Mouse (Mus musculus) CH12F3 (cell line): ENCODE data around the gene Thrsp.
"Not testable (repeated sequence)": the region's sequence is repeated elsewhere in the genome, so short reads cannot be mapped to it uniquely, and the experiment has no call there.

ENCODE experiments used
- in situ Hi-C: fragments of 300-500 bp; cut with MboI; formaldehyde crosslinking; loops from 2 replicates; pipeline ENCODE4 v1.14.3; 2020; ENCODE audit warnings: low sequenced_read_pairs

Gene Thrsp

DNA sequence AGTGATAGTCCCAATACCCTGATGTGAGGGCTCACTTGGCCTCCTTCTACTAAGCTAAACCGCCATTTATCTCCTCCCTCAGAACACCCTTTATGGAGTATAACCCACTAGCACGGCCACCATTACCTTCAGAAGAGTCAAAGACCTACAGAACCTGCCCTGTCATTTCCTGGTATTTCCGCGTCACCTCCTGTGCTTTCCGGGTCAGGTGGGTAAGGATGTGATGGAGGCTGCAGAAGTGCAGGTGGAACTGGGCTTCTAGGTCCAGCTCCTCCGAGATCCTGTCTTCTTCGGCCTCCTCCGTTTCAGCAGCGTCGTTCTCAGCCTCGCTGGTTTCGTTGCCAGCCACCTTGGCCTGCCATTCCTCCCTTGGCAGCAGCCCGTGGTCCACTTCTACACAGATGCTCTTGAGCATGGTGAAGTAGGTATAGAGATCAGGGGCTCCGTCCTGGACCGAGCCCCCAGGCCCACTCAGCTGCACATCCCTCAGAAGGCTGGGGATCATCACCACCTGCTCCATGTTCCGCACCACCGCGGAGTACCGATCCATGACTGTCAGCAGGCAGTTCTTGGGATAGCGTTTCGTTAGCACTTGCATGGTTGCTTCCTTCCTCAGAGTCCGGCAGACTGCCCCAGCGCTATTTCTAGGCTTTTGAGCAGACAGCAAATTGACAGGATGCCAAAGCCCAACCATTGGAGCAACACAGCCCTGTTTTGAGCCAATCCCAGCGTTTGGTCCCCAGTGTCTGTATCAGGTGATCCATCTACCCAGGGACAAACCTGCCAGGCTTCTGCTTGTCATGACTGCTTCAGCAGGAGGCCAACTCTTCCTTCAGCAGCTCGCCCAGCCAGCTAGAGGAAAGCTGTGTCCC, at the start of gene Thrsp:
Gene Thrsp, minus strand, starts transcription at position 825 of the 872 bp plus-strand sequence.
- in situ Hi-C loops = no loop called here

- in situ Hi-C loops = no loop called here
Measured at GRCm38 (mm10) chr7:97455577-97455976, 38.0 kb upstream of the Thrsp start.

GRCm38 (mm10) chr7:97454795-97455194, 37.3 kb upstream of the Thrsp start:
- in situ Hi-C loops = no loop called here

DNA sequence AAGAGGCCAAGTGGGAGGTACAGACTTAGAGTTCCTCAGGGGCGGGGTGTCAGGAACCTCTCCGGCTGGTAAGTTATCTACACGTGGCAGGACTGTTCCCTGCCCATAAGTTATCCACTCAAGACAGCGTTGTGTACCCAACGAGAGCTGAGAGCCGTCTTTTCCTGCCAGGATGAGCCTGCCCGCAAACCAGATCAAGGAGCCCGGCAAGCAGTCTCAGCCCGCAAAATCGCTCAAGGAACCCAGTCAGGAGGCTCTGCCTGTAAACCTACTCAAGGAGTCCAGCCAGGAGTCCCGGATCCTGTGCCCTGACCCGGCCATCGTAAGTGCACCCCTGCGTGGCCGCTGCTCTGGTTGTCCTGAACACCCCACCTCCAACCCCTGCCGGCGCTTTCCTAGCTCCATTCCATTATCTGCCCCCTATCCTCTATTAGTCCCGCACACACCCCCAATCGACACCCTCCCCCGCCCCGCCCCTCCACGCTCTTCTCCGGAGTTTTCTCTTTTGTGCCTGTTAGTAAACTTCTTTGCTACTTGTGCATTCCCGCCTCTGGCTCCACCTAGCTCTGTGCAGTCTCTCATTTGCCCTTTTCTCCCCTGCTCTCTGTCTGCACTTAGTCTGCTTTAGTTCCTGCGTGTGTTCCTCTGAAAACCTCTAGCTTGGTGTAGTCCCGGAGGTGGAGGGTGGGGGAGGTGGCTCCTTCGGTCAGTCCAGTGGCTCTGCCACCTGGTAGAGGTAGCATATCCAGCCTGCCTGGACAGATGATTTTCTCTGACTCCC, 35.8 kb upstream of the Thrsp start:
- in situ Hi-C loops = no loop called here

- in situ Hi-C loops = no loop called here
Measured at GRCm38 (mm10) chr7:97452196-97452595, 34.7 kb upstream of the Thrsp start.

DNA sequence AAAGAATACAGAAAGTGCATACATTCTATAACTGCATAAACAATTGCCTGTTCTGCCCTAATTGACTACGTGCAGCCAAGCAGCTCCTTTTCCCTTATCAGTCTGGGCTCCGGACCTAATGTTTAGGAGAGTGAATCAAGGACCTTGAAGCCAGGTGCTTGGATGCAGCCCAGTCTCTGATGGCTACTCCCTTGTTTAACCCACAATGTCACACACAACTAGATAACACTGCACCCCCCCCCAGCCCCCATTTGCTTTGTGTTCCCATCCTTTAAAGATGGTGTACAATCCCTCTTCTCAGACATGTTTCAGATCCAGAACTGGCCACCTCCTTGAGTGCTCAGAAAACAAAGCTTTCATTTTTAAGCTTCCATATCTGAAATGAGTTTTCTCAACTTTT, 33.5 kb upstream of the Thrsp start, which contains the start of gene Kctd14:
Gene Kctd14, plus strand, starts transcription at position 301 of the 400 bp plus-strand sequence.
- in situ Hi-C loops = not testable (repeated sequence)

DNA sequence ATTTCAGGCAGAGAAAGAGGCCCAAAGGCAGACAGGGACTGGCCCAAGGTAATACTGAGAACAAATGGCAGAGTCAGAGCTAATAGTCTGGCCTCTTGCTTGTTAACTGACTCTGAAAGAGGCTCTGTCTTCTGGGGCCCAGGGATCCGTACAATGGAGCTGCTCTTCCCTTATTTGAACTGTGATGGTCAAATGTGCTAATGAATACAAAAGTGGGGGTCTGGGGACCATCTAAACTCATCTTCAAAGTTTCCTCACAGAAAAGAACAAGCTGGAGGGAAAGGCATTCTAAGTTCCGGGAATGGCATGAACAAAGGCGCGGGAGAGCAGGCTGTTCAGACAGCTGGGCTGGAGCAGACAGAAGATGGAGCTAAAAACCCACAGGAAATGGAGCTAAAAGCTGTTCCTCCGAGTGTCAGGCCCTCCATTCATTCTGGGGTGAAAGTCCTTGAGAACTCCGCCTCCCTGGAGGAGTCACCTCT, 29.6 kb upstream of the Thrsp start:
- in situ Hi-C loops = no loop called here

DNA sequence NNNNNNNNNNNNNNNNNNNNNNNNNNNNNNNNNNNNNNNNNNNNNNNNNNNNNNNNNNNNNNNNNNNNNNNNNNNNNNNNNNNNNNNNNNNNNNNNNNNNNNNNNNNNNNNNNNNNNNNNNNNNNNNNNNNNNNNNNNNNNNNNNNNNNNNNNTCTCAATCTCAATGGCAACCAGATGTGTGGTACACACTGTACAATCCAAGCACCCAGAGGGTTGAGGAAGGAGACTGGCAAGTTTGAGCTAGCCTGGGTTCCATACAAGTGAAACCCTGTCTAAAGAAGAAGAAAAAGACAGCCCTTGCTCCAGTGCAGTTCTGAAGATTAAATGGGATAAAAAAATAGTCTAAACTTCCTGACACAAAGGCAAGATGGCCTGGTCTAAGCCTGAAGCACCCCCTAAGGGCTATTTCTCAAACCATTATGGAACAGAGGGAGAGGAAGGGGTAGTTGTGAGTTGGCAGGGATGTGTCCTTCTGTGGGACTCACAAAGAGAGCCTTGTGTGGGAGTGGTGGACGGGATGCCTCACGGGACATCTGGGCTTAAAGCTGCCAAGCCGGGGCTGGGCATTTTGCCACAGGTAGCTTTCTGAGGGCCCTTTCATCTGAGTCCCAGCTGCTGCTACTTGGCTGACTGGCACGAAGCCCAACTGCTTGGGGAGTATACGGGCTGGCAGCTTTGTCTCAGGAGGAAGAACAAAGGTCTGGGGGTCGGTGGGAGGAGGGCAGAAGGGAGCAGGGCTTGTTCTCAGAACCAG, 28.8 kb upstream of the Thrsp start:
- in situ Hi-C loops = no loop called here

- in situ Hi-C loops = no loop called here
Measured at GRCm38 (mm10) chr7:97438986-97439385, 21.5 kb upstream of the Thrsp start.

DNA sequence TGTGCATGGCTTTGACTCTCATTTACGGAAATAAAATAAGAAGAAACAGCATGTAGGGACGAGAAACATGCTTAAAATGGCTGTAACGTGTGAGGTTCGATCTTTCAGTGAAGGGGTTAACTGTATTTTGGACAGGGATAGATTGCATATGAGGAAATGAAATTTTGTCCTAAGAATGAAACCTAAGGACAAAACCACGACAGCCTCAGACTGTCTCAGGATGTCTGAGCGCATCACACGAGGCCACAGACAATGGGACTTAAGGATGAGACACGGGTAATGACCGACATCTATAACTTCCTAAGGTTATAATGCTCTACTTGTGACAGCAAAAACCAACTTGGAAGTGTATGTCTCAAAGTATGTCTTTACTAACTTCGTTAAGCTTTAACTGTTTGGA, 17.0 kb upstream of the Thrsp start:
- in situ Hi-C loops = no loop called here

GRCm38 (mm10) chr7:97433517-97433916, 16.0 kb upstream of the Thrsp start:
- in situ Hi-C loops = not testable (repeated sequence)

DNA sequence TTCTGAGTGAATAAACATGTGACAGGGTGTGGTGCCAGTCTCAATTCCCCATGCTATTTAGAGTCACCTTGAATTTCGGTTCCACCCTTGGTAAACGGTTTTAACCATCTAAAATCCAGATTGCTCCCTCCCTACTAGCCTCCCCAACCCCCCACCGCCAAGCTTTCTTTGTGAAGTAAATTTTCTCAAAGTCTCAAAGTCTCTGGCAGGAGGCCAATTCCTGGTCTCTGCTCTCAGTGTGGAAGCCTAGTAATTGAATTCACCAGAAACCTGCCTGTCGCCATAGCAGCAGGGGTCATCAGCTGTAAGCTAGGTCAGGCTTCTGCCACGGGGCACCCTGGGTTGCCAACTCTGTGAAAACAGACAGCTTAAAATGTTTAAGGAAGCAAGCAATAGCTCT, 12.2 kb upstream of the Thrsp start:
- in situ Hi-C loops = no loop called here

DNA sequence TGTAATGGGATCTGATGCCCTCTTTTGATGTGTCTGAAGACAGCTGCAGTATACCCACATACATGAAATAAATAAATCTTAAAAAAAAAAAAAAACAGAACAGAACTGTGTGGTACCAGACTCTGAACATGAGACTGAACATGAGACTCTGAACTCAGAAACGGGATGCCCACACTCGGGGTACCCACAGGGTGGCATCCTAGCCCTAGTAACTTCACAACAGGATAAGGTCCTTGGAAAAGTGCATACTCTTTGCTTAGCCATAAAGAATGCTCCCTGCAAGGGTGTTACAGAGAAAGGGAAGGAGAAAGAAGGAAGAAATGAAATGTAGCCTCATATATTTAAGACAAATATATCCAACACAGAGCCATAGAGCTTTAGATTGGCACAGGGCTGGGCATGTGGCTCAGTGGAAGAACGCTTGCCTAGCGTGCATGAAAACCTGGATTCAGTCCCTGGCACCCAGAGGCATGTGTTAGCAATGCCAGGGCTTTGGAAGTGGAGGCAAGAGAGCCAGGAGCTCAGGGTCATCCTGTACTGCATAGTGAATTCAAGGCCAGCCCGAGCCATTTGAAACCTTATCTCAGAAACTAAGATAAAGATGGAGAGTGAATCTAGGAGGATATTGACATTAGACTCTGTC, 10.4 kb upstream of the Thrsp start:
- in situ Hi-C loops = no loop called here

DNA sequence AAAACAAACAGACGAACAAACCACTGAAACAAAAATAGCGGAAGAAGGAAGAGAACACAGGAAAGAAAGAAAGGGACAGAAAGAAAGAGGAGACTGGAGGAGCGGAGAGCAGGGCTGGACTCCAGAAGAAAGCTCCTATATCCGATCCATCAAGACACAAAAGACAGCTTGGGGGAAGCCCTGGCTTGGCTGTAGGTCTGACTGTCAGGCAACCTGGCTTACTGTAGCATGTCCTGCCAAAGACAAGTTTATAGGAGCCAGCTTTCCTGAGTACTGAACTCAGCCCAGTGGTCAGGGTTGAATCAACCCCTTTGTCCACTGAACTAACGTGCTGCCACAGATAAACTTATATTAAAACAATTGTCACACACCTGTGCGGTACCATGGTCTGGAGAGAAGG, 9.8 kb upstream of the Thrsp start:
- in situ Hi-C loops = no loop called here

- in situ Hi-C loops = no loop called here
Measured at GRCm38 (mm10) chr7:97426566-97426965, 9.0 kb upstream of the Thrsp start.

- in situ Hi-C loops = no loop called here
Measured at GRCm38 (mm10) chr7:97424621-97425245, 7.2 kb upstream of the Thrsp start.

DNA sequence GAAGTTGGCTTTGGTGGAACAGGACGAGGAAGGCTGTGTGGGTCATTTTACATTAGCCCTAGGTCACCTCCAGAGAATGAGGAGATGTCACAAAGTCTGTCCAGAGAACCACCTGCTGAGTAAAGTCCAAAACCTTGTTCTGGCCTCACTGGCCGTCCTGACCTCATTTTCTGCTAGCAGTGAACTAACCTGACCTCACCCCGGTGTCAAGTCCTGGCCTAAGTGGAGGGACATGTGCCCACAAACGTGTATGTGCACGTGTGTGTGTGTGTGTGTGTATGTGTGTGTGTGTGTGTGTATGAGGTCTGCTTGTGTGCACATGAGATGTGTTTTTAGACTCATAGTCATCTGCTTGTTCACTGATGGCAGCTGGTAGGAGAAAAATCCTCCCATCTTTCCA, 6.2 kb upstream of the Thrsp start:
- in situ Hi-C loops = no loop called here

DNA sequence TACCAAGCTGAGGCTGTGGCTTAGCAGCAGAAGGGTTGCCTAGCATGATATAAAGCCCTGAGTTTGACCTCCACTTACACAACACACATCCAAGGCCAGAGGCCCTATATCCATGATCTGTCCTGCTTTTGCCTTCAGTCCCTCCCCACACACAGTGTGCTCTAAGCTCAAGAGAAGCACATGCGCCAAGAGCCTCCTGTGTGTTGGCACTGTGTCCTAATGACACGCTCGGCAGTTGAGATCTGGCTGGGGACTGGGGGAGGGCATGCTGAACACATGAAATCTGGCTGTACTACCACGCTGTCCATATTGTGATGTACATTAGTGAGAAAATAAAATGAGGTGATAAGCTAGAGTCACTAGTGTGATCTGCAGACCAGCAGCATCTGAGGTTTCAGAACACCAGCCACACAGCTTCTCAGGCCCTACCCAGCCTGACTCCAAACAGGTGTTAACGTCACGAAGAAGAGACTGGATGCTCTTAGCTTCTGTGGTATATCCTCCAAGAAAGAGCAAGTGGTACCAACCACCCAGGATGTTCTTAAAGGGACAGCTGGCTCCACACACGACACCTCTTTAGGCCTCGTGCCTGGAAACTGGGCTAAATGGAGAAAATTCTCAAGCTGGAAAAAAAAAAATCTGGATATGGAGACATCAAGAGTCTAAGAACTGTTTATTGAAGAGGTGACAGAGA, 3.6 kb upstream of the Thrsp start:
- in situ Hi-C loops = no loop called here

- in situ Hi-C loops = no loop called here
Measured at GRCm38 (mm10) chr7:97420406-97420805, 2.9 kb upstream of the Thrsp start.

DNA sequence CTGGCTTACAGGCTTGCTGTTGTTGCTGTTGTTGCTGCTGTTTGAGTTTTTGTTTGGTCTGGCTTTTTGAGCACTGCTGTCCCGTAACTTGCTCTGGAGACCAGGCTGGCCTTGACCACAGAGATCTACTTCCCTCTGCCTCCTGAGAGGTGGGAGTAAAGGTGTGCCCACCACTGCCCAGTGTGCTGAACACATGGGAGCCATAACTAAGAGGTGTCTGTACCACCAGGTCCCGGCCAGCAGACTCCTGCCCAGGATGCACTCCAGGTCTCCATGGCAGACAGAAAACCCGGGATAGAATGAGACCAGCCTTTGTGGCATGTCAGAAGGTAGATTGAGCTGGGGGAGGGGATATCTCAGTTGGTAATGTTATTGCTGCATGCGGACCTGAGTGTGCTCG, 1.6 kb upstream of the Thrsp start:
- in situ Hi-C loops = no loop called here
